Mouse (Mus musculus) embryo, embryonic 9.5 days (tissue): ENCODE measurements around the gene Bmpr2.

ENCODE experiments used
- DNase-seq: peaks from one replicate; pipeline ENCODE4 v3.0.0-alpha.2; 2017; ENCODE audit errors: extremely low spot score

Gene Bmpr2

DNA sequence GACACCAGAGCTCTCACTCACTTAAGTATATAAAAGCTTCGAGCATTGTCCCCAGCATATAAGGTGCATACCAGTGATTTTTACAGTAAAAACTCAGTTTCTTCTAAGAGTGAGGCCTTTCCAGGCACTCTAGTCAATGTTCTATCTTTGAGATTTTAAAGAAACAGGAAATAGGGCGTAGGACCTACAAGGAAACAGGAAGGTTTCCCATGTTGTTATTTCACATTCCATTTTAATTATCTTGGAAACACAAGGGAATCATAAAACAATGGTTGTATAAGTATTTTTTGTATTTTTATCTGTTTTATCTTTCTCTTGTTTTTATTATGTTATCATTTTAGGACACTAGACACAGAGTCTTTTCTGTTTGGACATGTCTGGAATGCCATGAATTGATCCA, 34.7 kb downstream of the Bmpr2 start:
- DNase-seq, result no peak

DNA sequence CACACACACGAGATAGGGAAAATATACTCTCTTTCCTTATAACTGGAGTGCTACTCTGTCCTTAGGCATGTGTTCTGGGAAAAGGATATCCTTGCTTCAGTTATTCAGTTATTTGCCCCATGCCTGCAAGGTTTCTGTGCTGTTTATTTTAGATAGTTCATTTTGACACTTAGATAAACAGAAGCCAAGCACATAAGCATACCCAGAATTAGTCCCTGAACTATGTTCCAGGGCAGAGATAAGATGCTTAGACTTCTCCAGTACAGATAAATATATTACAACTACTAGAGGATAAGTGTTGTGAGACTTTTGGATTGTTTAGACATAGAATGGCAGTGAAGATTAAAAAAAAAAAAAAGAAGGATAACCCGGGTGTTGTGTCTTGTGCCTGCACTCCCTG, 41.2 kb downstream of the Bmpr2 start:
- no peak for DNase-seq

DNA sequence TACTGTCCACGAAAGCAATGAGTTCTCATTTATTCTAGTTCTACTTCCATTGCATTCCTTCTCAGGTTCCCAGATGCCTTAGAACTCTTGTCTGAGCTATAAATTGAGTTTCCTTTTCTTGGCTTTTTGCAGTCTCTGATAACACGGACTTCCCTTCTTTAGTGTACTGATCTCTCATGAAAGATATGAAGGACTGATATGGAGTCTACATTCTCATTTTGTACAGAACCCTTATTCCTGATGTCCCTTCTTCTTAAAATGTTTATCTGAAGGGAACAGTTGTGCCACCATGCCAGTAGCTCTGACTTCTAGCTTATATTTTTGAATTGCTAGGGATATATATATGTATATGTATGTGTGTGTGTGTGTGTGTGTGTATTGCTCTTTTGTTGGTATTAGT, 46.7 kb downstream of the Bmpr2 start:
- no peak for DNase-seq

DNA sequence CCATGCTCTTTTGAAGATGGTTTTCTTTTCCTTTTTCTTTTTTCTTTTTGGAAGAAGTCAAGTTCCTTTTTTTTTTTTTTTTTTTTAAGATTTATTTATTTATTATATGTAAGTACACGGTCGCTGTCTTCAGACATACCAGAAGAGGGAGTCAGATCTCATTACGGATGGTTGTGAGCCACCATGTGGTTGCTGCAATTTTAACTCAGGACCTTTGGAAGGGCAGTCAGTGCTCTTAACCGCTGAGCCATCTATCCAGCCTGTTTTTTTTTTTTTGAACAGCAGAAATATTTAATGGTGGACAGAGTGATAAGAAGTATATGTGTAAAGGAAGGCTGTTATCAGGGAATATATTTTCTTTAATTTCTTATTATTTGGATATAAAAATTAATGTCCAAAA, 49.6 kb downstream of the Bmpr2 start:
- no peak for DNase-seq

DNA sequence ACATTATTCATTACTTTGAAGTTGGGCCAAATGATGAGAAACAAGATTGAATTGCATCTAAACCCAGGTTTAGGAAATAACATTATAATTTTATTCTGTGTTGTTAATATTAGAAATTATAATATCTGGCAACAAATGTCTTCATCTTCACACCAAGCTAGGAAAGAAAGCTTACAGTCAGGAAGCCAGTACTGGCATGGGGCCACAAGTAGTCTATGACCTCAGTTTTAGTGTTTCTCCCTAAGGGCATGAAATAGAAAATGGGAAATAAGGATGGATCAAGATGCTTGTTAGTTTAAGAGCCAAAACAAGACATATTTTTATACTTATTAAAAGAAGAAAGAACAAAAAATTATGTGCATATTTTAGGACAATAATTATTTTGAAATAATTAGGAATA, 62.2 kb downstream of the Bmpr2 start:
- DNase-seq, result no peak

DNA sequence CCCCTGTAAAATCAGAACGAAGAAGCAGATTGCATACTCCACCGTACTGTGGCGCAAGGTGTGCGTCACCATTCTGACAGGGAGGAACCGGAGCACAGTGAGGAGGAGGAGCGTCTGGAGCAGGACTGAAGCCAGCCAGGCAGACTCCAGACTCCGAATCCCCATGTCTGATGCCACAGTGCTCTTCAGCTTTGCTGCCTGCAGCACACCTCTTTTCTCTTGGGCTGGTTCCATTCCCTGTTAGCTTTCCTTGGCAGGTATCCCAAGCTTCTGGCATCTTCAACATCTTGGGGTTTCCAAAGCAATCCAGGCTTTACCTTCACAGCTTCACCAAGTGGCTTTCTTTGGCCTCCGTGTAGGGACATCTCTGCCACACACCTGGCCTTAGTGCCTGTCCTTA, 63.4 kb downstream of the Bmpr2 start:
- DNase-seq, result no peak

DNA sequence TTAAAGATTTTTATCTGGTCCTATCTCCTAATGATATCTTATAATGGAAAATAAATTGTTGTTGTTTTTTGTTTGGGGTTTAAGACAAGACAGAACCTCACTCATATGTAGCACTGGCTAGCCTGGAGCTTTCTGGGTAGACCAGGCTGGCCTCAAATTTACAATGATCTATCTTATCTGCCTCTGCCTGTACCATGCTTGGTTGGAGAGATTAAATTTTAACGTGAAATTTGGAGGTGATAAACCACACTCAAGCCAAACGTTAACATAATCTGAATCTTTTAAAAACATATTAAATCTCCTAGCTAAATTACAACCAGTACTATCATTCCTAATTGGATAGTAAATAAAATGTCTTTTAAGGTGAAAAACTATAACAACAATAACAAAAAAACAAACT, 66.2 kb downstream of the Bmpr2 start:
- no peak for DNase-seq

DNA sequence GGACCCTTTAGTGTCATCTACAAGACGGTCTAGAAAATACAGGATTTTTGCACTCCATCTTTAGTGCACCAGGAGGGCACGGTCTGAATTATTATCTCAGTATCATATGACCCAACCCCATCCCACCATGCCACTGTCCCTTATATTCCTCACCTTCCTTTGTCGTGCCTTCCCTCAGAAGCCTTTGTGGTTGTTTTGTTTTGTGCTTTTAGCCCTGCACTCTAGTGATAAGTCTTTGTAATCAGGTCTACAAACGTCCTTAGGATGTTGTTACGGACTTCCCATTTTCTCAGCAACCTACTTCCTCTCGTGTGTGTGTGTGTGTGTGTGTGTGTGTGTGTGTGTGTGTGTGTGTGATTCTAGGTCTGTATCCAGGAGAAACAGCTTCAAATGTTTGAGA, 67.0 kb downstream of the Bmpr2 start:
- DNase-seq, result no peak

DNA sequence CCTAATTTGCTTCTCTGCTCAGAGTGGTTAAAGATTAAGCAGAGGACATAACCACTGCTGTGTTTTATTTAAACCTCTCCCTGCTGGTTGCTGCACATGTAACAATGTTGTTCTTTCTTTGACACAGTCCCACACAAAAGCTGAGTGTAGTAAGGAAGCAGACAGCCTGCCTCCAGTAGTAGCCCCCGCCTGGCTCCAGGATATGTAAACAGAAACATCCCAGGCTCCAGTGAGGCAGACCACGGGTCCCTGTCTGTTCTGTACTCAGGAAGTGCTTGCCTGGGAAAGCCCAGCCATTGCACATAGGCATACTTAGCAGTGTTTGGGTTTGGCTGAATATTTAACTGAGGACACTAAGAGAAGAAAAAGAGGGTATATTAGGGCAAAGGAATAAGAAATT, 70.5 kb downstream of the Bmpr2 start:
- DNase-seq, result peak; percentile 47

DNA sequence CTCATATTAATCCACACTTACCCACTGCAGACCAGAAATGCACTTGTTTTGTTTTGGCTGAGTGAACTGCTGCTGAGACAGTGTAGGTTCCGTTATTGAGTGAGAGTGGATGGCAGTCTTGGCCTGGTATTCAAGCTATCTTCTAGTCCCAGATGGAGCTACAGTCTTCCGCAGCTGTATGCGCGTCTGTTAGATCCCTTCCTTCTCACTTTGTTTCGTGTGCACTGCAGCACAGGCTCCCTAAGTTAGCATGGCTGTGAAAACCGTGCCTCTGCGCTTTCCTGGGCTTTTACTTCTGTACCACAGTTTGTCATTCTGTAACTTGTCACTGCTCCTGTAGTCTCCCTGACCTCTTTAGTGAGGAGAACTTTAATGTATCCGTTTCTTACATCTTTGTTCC, 85.1 kb downstream of the Bmpr2 start:
- no peak for DNase-seq

DNA sequence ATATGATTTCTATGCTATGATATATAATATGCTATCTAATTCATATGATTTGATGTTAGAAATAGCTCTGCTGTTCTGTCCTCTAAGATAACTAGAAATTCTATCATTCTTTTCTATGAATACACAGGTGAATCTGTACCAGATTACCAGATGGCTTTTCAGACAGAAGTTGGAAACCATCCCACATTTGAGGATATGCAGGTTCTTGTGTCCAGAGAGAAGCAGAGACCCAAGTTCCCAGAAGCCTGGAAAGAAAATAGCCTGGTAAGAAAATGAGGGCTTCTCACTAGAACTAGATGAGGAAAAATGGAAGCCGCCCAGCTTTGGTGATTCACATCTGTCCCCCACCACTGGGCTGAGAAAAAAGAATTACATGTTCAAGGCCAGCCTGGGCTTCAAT, 95.8 kb downstream of the Bmpr2 start:
- no peak for DNase-seq

DNA sequence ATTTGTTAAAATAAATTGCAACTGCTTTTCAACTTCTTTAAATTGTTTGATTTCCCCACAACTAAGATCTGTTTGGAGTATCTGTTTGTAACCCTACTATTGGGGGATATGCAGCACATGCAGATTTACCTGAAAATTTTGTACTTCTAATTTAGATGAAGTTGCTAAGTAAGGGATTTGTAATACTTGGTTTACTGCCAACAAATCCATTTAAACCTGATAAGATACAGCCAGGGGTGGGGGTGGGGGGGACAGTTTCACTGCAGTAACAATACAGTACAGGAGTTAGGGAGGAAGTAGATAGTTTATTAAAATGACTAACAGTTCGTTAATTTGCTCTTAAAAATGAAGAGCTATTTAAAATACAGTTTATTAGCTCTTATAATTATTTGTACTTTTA, 98.9 kb downstream of the Bmpr2 start:
- no peak for DNase-seq

DNA sequence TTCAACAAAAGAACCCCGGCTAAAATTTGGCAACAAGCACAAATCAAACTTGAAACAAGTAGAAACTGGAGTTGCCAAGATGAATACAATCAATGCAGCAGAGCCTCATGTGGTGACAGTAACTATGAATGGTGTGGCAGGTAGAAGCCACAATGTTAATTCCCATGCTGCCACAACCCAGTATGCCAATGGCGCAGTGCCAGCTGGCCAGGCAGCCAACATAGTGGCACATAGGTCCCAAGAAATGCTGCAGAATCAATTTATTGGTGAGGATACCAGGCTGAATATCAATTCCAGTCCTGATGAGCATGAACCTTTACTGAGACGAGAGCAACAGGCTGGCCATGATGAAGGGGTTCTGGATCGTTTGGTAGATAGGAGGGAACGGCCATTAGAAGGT, 104.8 kb downstream of the Bmpr2 start:
- DNase-seq, result no peak

DNA sequence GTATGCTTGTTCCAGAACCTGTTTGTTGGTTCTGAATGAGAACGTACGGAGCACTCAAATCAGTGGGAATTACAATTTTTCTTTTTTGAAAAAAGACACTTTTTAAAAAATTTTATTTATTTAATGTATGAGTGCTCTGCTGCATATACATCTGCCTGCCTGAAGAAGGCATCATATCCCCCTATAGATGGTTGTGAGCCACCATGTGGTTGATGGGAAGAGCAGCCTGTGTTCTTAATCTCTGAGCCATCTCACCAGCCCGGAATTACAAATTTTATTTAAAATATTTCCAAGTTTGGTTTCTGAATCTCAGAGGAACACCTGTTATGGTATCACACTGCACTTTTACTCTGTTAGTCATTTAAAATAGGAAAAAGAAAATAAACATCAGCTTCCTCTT, 110.8 kb downstream of the Bmpr2 start:
- DNase-seq, result no peak

DNA sequence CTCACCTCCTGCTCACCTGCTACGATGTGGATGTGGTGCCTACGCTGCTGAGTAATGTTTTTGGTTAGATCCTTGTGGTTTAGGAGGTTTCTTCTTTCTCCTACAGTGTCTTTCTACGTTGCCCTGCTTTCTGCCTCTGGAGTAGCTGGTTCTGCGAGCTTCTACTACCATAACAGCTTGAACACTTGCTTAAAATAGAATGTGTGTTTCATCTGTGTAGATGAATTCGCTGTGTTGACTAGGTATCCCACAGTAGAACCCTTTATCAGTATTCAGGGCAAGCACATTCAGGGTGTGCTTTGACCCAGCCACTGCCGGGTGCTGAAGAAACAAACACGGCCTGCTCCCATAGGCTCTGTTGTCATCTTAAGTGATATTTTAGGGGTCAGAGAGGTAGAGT, 114.9 kb downstream of the Bmpr2 start:
- no peak for DNase-seq

DNA sequence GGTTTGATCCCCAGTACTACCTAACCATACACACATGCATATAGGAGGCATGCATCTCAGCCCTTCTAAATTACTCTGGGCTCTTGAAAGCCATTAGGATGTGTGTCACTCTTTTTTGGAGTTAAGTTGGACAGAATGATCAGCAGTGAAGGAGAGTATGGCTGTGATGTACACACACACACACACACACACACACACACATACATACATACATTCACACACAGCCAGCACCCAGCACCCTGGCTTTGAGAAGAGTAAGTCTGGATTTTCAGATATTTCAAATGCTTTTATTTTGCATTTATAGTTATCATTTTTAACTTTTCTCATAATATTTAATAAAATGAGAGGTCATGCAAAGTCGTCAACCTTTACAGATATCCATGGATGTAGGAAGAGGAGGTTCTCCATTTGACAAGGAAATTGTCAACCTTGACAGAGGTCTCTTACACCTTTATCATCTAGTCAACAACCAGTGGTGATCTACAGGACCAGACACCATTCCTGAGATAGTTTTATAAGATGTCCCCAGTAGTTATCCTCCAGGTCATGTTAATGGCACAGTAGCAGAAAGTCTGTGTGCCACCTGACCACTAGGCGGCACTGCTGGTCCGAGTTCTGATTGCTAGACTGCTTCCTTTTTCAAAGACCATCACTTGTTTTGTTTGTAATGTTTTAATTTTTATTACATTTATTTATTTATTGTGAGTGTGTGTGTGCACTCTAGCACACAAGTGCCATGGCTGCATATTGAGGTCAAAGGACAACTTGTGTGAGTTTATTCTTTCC, 120.3 kb downstream of the Bmpr2 start:
- peak; percentile 66 for DNase-seq

DNA sequence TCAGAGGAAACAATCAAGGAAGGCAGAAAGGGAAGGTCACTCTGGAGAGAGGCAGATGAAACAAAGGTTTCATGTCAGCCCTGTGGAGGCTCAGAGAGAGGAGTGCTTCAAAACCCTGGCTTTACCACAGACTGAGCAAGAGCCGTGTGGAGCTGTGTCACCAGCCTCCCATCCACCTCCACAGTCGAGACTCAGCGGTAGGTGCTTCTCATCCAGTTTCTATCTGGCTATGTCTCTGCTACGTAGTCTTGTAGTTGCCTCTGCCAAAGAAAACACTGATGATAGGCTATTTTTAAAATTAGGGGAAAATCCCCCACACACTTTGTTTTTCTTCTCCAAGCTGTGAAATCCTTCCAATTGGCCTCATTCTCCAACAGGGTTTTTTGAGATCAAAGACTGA, 123.7 kb downstream of the Bmpr2 start:
- DNase-seq, result no peak

DNA sequence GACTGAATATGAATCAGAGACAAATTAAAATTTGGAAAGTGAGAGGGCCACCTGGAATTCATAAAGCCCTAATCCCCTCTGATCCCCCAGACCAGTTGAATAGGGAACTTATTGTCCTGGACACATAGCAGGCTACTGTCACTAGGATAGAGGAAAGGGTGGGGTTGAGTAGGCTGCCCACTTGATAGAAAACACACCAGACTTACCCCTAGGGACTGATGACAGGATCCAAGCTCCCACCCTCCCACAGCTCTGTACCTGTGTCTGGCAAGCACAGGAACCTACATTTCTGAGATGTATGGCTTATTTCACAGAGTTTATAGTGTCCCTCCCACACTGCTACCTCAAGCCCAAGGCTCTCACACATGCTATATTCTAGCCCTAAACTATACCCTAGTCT, 124.8 kb downstream of the Bmpr2 start:
- no peak for DNase-seq

DNA sequence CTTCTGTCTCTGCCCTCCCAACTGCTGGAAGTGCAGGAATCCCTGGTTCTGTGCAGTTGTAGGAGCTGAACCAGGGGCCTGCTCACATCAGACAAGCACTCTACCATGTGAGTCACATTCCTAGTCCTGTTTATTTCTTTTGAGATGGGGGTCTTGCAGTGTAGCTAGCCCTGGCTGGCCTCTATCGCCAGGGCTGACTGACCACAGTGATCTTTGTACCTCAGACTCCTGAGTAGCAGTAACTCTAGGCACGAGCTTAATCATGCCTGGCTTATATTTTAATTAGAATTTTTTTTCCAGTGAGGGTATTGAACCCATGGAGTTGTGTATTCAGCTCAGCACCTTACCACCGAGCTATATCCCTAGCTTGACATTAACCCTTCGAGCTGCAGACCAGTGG, 128.0 kb downstream of the Bmpr2 start:
- DNase-seq, result no peak

DNA sequence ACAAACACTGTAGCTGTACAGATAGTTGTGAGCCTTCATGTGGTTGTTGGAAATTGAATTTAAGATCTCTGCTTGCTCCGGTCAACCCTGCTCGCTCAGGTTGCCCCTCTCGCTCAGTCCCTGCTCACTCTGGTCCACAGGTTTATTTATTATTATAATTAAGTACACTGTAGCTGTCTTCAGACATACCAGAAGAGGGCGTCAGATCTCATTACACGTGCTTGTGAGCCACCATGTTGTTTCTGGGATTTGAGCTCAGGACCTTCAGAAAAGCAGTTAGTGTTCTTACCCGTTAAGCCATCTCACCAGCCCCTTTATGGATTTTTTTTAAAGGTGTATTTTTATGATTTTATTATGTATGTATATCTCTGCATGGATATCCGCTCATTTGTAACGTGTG, 129.6 kb downstream of the Bmpr2 start:
- no peak for DNase-seq

DNA sequence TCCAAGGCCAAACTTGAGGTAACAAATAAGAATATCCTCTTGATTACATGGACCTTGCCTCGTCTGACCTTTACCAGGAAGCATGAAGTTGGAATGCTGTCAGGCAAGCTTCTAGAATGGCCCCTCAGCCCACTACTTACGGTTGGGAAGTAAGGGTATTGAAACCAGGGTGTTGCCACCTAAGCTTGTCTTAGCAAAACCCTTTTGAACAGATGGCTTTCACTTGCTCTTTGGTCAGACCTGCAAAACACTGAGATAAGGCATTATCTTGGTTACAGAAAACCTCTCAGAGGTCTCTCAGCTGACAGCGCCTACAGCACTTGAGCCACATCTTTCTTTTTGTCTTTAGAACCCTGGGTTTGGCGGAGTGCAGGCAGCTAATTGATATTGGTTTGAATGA, 130.8 kb downstream of the Bmpr2 start:
- DNase-seq, result no peak

DNA sequence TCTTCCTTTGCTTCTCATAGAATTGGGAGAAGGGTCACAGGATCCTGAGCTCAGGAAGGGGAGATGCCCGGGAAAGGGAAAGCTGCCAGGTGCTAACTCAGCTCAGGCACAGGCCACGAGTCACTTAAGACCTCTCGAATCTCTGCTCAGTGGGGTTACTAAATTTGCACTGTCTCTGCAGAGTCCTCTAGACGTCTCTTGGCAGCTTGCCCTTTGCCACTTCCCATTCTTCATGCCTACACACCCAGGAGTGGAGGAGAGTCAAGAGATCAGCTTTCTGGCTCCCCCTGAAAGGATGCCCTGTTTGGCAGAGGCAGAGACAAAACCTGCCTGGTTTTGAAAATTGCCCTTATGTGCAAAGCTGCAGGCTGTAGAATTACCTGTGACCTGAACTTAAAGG, 132.3 kb downstream of the Bmpr2 start:
- no peak for DNase-seq

DNA sequence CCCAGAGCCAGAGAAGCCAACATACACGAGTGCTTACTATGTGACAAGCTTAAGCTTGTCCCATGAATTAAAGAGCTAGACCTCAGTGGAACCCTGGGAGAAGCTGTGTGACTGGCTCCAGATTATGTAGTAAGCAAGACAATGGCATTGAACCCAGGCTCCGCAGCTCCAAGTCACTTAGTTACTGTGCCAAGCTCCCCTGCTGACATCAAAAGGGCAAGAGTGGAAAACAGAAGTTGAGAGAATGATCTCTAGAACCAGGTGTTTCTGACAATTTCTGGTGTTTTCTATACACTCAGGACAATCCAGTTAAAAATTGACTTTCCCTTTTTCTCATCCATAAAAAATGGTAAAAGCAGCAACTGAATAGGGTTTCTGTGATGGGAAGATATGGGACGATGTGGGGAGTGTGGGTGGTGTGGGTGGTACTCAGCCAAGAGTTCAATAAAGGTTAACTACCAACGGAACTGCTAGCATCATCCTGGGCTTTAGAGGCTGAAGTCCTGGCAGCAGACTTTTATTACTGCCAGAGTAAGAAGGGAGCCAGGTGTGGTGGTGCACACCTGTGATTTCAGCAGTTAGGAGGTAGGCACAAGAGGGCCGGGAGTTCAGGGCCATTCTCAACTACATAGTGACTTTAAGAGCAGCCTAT, 134.1 kb downstream of the Bmpr2 start:
- DNase-seq, result no peak

DNA sequence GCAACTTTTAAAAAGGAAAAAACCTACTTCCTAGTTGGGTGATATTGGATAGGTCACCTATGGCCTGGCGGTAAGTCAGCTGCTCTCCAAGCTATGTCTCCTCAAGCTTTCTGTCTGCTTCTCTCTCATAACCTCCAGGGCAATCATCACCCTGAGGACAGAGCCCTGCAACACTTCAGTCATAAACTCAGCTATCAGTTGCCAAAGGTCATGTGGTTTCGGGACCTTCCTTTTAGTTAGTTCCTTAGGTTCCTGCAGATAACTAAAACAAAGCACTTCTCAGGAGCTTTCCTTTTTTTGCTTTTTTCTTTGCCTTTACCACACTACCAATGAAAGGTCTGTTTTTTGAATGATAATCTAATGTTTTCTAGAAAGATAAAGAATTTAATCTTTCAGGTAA, 136.5 kb downstream of the Bmpr2 start:
- no peak for DNase-seq
